Mouse (Mus musculus): ENCODE data around the gene Jkamp.

The Jkamp gene

DNA sequence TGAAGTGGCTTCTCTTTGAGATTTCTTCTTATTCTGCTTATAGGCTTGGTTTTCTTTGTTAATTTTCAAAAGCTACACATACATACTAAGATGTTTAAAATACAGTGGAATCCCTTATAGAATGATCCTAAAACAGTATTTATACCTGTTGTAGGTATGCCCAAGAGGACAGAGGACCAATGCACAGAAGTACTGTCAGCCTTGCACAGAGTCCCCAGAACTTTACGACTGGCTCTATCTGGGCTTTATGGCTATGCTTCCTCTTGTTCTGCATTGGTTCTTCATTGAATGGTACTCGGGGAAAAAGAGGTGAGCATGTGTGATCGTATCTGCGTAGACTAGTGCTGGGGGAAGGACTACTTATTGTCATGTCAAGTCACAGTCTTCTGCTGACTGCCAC is 4.4 kb downstream of the Jkamp start:
- DNase-seq = no peak

DNA sequence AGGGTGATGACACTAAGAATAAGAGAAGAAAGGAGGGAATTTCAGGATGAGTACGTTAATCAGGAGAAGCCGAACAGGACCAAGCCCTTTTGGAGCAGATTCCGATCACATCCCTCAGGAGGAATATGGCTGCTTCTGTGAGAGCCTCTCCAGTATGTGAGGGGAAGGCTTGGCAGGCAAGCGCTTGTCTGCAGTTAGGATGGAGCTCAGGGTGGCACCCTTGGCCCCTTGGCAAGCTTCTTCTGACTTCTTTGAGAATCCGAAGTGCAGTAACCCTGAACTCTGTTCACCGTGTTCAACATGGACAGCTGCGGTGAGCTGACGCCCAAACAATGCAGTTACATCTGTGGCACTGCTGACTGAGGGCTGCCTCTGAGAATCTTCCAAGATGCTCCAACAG is 11.6 kb downstream of the Jkamp start:
- DNase-seq = no peak

DNA sequence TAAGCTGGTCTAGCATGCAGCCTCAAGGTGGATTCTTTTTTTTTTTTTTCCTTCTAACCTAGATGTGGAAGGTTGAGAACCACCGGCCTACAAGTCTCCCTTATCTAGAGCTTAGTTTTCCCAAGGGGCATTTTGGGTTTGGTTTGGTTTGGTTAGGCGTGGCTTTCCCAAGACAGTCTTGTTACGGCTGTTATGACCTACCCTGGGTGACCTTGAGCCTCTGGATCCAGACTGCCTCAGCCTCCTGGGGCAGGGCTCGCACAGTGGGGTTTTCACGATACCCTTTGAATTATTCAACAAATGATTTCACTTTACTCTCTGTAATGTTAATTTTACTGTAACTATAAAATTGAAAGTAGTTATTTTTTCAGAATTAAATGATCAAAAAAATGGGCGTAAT is 17.4 kb downstream of the Jkamp start:
- DNase-seq = no peak

DNA sequence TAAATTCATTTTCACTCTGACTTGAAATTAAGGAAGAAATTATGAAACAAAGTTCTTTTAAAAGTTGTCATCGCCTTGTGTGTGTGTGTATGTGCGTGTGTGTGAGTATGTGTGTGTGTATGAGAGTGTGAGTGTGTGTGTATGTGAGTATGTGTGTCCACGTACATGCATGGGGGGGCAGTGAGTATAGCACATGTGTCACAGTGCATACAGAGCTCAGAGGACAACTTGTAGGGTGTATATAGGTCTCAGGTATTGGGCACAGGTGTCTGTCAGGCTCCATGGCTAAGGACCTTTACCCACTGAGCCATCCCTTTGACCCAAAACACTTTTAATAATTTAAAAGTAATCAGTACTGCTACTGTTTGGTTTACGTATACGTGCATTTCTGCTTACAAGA is 18.6 kb downstream of the Jkamp start:
- no peak for DNase-seq

DNA sequence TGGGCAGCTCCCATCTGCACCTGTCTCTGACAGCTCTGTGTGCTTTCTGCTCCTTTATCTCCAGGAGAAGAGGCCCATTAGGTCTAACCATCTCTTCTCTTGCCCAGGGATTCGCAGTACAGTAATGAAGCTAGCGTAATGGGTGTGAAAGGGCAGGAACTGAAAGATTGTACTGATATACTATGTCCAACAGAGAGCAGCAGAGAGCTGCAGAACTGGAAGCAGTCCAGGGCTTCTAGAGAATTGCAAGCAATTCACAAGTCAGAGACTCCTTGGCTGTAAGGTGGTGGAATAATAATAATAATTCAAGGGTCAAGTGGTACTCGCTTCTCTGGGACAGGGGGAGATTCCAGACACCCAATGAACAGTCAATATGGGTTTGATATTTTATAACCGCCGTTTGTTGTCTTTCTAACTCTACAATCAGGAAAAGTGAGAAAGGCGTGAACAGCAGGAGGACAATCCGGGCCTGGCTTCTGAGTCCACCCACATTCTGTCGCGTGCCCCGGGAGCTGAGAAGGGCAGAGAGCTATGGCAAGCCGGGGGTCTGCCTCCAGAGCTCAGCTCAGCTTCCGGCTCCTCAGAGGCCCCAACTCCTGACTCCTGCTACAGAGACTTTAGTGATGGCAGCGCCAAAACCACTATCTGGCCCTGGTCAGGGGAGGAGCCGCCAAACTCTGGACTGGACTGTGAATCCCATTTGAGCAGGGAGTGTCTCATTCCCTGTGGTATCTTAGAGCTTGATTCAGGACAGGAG is 19.3 kb downstream of the Jkamp start:
- peak; percentile 69 for DNase-seq

DNA sequence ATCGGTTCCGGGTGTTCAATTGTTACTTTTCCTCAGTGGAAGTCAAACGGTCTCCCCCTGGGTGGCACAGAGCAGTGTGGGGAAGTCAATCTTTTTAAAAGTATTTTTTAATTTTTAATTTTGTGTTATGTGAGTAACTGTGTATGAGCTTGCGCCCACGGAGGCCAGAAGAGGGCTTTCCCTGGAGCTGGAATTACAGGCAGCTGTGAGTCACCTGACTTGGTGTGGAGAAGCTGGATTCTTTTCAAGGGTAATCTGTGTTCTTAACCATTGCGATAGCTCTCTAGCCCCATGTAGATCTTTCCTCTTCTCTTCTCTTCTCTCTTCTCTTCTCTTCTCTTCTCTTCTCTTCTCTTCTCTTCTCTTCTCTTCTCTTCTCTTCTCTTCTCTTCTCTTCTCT is 29.7 kb downstream of the Jkamp start:
- no peak for DNase-seq

DNA sequence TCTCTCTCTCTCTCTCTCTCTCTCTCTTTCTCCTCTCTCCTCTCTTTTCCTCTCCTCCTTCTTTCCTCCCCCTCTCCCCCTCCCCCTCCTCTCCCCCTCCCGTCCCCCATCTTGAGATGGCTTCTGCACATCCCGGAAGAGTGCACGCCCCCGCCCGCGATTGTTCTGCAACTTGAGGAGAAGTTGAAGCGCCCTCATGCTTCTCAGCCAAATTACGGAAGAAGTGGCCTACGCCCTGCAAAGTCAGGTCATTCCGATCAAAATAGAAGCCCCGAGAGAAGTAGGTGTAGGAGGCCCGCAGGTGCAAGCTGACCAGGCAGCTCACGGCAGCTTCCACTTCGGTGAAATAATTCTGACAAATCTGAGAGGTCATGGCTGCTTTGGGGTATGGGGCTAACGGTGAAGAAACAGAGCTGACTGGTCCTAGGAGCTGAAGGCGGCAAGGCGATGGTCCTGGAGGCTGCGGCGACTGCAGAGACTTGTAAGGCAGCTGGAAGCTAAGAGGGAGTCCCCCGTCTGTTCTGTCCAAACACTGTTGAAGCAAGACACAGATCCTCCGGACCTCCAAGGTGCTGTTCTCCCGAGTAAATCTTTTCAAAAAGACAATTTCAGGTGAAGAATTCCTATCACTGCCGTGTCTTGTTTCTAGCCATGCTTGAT is 30.4 kb downstream of the Jkamp start:
- no peak for DNase-seq

DNA sequence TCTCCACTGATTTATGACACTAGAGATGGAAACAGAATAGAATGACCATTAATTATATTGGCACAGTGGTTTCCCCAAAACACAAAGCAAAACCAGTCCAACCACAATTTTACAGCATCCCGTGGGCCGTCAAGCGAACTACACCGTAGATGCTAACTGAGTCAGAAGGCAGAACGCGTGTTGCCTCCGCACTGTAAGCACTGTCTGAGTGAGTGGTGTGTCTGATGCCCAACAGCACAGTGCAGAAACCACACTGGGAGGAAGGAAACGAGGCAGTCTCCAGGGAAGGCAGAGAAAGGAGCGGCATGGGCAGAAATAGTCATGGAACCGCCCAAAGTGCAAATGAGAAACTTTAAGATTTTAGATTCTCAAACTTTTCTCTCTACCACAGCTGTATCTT is 43.8 kb downstream of the Jkamp start:
- no peak for DNase-seq

DNA sequence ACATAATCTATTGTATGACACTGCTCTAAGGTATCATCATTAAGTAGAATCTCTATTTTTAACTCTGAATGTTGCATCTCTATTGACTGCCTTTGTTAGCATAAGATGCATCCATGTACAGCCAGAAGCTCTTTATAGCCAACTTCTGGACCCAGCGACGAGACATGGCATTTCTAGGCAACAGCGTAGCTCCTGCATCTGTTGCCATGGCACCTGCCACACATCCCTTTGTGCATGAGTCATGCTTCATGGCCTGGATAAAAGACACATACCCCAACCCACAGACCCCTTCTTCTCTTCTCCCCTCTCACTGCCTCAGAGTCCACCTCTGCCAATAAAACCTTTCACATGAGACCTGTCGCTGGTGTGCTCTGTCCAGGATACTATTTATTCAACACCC is 65.4 kb downstream of the Jkamp start:
- no peak for DNase-seq
